Mouse (Mus musculus) liver, embryonic 14.5 days (tissue): ENCODE measurements at regions not wholly inside any gene's neighbourhood (a gene's known extent, or its start where the extent isn't known, plus 50 kb on each side); places are given as distances from the start of the nearest gene placed in this dataset.

Source experiments
- ATAC-seq: fragments of 200-750 bp; cut with Nextera tagmentation; 2 replicates; pipeline ENCODE4 v1.8.0; 2017; ENCODE audit warnings: moderate number of reproducible peaks, mild to moderate bottlenecking, moderate library complexity; ENCODE audit not compliant: insufficient read depth
- DNase-seq, 3 experiments: peaks; one replicate each; pipeline ENCODE4 v3.0.0-alpha.2; 2012 to 2013; ENCODE audit warnings: low read depth in 3 of 3, low spot score in 3 of 3
- H3K27ac ChIP-seq: fragments of 300-500 bp; sonication (generic); 2 replicates; pipeline ENCODE4 v1.5.1; 2014; ENCODE audit warnings: moderate library complexity, mild to moderate bottlenecking, control low read depth, inconsistent platforms
- H3K27me3 ChIP-seq: fragments of 300-500 bp; sonication (generic); 2 replicates; pipeline ENCODE4 v1.6.1; 2014; ENCODE audit warnings: mild to moderate bottlenecking, low read length, moderate library complexity; ENCODE audit not compliant: control insufficient read depth, insufficient read depth
- H3K36me3 ChIP-seq: fragments of 300-500 bp; sonication (generic); replicated peaks from 2 replicates; pipeline ENCODE4 v1.6.1; 2014; ENCODE audit warnings: low read depth; ENCODE audit not compliant: control insufficient read depth, insufficient read depth
- H3K4me1 ChIP-seq, 2 experiments: fragments of 200-500 bp in 1 of 2; fragments of 300-500 bp in 1 of 2; sonication (generic) in 1 of 2; replicated peaks; 2 replicates each; pipeline ENCODE4 v1.6.1; 2012 to 2014; ENCODE audit warnings: antibody characterized with exemption in 1 of 2, inconsistent platforms in 1 of 2, low read length in 1 of 2; ENCODE audit not compliant: control insufficient read depth in 2 of 2, insufficient read depth in 2 of 2
- H3K4me2 ChIP-seq: fragments of 300-500 bp; sonication (generic); 2 replicates; pipeline ENCODE4 v1.6.1; 2014; ENCODE audit warnings: low read depth, mild to moderate bottlenecking, control low read depth, moderate library complexity
- H3K4me3 ChIP-seq, 2 experiments: fragments of 200-500 bp in 1 of 2; fragments of 300-500 bp in 1 of 2; sonication (generic) in 1 of 2; 2 replicates each; pipeline ENCODE4 v1.5.1; 2012 to 2014; ENCODE audit warnings: low read depth in 2 of 2, low read length in 2 of 2, mild to moderate bottlenecking in 2 of 2, control low read depth in 1 of 2, inconsistent platforms in 1 of 2, moderate library complexity in 1 of 2; ENCODE audit not compliant: insufficient read depth in 1 of 2
- H3K9ac ChIP-seq: fragments of 300-500 bp; sonication (generic); replicated peaks from 2 replicates; pipeline ENCODE4 v1.6.1; 2014; ENCODE audit warnings: mild to moderate bottlenecking, control low read depth, moderate library complexity
- H3K9me3 ChIP-seq: fragments of 300-500 bp; sonication (generic); 2 replicates; pipeline ENCODE4 v1.6.1; 2016; ENCODE audit warnings: low read length, mixed read lengths; ENCODE audit not compliant: control insufficient read depth
- CTCF ChIP-seq: IDR thresholded peaks from 2 replicates; pipeline ENCODE4 v1.5.1; 2016; ENCODE audit warnings: antibody characterized with exemption, low read depth, control low read depth
- EP300 ChIP-seq: IDR thresholded peaks from 2 replicates; pipeline ENCODE4 v1.6.1; 2016; ENCODE audit warnings: antibody characterized with exemption, low read depth
- WGBS: fragments of 180-500 bp; shearing (Covaris S2); extraction: QIAGEN DNeasy Blood & Tissue Kit; methylation state at CpG from one replicate; pipeline ENCODE4 v1.1.7; 2014; ENCODE audit not compliant: insufficient replicate concordance; 5-methylcytosine and 5-hydroxymethylcytosine counted together

- ATAC-seq (no peak), DNase-seq (no peak)
- H3K9me3 ChIP-seq = no peaks in the 10 kb centered on the region
- no peaks in the 10 kb centered on the region for H3K27me3 ChIP-seq
- no peaks in the 10 kb centered on the region; a peak in 1 of 4 replicates for H3K4me1 ChIP-seq
- no peak overlapping the region for H3K4me3 ChIP-seq
- TF ChIP-seq EP300 (no peak), CTCF (no peak)
- H3K36me3 ChIP-seq = no peaks in the 10 kb centered on the region
- H3K9ac ChIP-seq = no peak overlapping the region
- H3K4me2 ChIP-seq = no peak overlapping the region
- no peak overlapping the region for H3K27ac ChIP-seq
- 76% methylated on average over 11 of the region's 11 CpGs for WGBS
Measured at GRCm38 (mm10) chr15:25296714-25297113, 116.8 kb downstream of the Basp1 start.

DNA sequence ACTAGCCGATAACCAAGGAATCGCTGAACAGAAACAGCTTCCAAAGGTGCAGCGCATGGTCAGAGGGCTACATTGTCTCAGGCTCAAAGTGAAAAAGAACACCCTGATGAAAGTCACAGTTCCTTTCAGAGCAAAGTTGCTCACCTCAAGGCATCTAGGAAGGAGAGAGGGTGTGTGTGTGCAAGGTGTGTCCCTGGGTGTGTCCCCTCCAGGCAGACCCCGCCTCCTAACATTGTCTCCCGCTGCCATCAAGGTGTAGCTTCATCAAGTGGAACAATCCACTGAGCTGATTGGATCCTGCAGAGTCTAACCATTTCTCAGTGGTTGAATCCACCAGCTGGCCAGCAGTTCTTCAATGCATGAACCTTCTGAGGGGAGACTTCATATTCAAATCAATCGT lies 117.8 kb downstream of the Basp1 start:
- Histone ChIP-seq H3K4me2 (no peak overlapping the region), H3K9ac (no peak overlapping the region), H3K27me3 (no peaks in the 10 kb centered on the region), H3K9me3 (no peaks in the 10 kb centered on the region), H3K4me1 (no peaks in the 10 kb centered on the region; a peak in 1 of 4 replicates), H3K36me3 (no peaks in the 10 kb centered on the region), H3K27ac (no peak overlapping the region), H3K4me3 (no peak overlapping the region)
- 75% methylated on average over 6 of the region's 6 CpGs for WGBS
- no peak for DNase-seq
- no peak for ATAC-seq
- no peak for TF ChIP-seq EP300

DNA sequence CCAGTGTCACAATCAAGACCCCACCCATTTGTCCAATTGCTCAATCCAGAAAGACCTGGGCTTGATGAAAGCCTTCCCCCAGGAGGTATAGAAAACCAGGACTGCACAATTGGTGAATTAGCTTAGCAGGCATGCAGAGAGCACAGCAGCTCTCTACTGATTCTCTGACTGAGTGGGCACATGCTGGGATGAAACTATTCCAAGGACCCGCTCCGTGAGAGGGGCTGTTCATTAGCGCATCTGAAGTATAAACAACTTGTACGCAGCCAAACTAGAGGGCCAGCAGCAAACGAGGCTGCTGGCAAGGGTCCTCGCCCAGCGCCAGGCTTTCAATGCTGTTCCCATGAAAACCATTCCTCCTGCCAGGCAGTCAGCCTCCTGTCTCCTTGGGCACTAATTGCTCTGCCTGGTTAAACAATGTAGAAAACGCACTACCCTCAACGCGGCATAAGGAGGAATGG lies 122.3 kb downstream of the Basp1 start:
- Histone ChIP-seq H3K4me1 (peaks cover 0 to 2% of the 10 kb centered on the region in 2 experiments; a peak in 1 of 4 replicates), H3K27me3 (no peaks in the 10 kb centered on the region), H3K4me3 (no peak overlapping the region), H3K9me3 (no peaks in the 10 kb centered on the region), H3K9ac (no peak overlapping the region), H3K27ac (no peak overlapping the region), H3K4me2 (no peak overlapping the region), H3K36me3 (no peaks in the 10 kb centered on the region)
- WGBS = 74% methylated on average over 10 of the region's 10 CpGs
- DNase-seq (no peak), ATAC-seq (no peak)
- TF ChIP-seq CTCF = no peak
- TF ChIP-seq EP300 = no peak

DNA sequence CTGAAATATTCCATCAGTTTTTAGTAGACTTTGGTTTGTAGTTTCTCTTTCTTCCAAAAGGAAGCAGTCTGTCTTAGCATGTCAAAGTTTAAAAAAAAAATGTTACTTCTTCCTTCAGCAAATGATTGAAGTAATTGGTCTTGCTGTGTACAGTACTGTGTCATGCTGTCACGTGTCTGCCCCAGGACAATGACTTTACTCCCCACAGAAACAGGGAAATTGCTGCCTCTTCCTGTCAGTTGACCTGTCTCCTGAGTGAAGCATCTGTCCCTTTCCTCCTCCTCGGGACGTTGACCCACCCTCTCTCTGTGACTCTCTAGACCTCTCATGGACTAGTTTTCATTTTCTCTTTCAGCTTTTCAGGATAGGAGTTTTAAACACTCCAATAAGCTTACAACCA lies 125.7 kb downstream of the Basp1 start:
- Histone ChIP-seq H3K4me1 (peaks cover 0 to 2% of the 10 kb centered on the region in 2 experiments; a peak in 1 of 4 replicates), H3K9ac (no peak overlapping the region), H3K9me3 (no peaks in the 10 kb centered on the region), H3K4me2 (no peak overlapping the region), H3K27me3 (no peaks in the 10 kb centered on the region), H3K36me3 (no peaks in the 10 kb centered on the region), H3K27ac (no peak overlapping the region), H3K4me3 (no peak overlapping the region)
- TF ChIP-seq EP300 = no peak
- no peak for TF ChIP-seq CTCF
- ATAC-seq (no peak), DNase-seq (no peak)
- 18% methylated on average over 3 of the region's 3 CpGs for WGBS

GRCm38 (mm10) chr15:25284354-25285199 lies 129.0 kb downstream of the Basp1 start:
- ATAC-seq (no peak), DNase-seq (no peak)
- TF ChIP-seq EP300 (no peak), CTCF (no peak)
- Histone ChIP-seq H3K27ac (no peak overlapping the region), H3K9me3 (no peaks in the 10 kb centered on the region), H3K9ac (no peak overlapping the region), H3K4me1 (peaks cover 0 to 2% of the 10 kb centered on the region in 2 experiments; a peak in 2 of 4 replicates), H3K4me3 (no peak overlapping the region), H3K4me2 (no peak overlapping the region), H3K27me3 (no peaks in the 10 kb centered on the region), H3K36me3 (no peaks in the 10 kb centered on the region)
- 71% methylated on average over 17 of the region's 17 CpGs for WGBS
